Mouse (Mus musculus): ENCODE results near the gene Shbg. TPM values are rescaled to one million over a fixed set of nuclear protein-coding genes. Genes with fewer than 3 reads are reported as not detected.

Shbg gene
- 1.5 TPM in 1 of 2 replicates, not detected in the other for polyA plus RNA-seq (2014; fragmentation: Nextera tagmentation; extraction: Ambion mirVana)

- H3K4me1 ChIP-seq (ENCODE audit: control insufficient read depth, insufficient read depth, low read length), result peaks cover 18% of the 10 kb centered on the region
- 0 out of 2 replicates have a peak within 1 kb of the TSS, but pooled peaks have one; percentile 43 for H3K9ac ChIP-seq (ENCODE audit: low read depth, low read length)
- no peak within 1 kb of the TSS; the same call in 1 of the 2 replicates for H3K4me2 ChIP-seq
- H3K27me3 ChIP-seq (ENCODE audit: control insufficient read depth, insufficient read depth, low read length), result no peaks in the 10 kb centered on the region
- ATAC-seq (replicated peaks; ENCODE audit: insufficient number of reproducible peaks, low FRiP score, low TSS enrichment), result no peak
- WGBS (ENCODE audit: insufficient replicate concordance), result 57% methylated on average over 5 of the region's 5 CpGs
- no peak within 1 kb of the TSS for H3K27ac ChIP-seq (ENCODE audit: low read depth, low read length)
- no peak within 1 kb of the TSS for H3K4me3 ChIP-seq (ENCODE audit: low read depth, low read length)
- H3K36me3 ChIP-seq (ENCODE audit: control insufficient read depth, insufficient read depth, low read length), result no peaks in the 10 kb centered on the region
- no peaks in the 10 kb centered on the region for H3K9me3 ChIP-seq (replicated peaks; ENCODE audit: control insufficient read depth, low read length)
Measured at GRCm38 (mm10) chr11:69617805-69618204, at the start of gene Shbg. Shbg (minus strand) TSS chr11:69617905.

- Histone ChIP-seq H3K4me1 (ENCODE audit: control insufficient read depth, insufficient read depth, low read length) (peaks cover 18% of the 10 kb centered on the region), H3K27me3 (ENCODE audit: control insufficient read depth, insufficient read depth, low read length) (no peaks in the 10 kb centered on the region), H3K27ac (ENCODE audit: low read depth, low read length) (no peak overlapping the region), H3K9me3 (replicated peaks; ENCODE audit: control insufficient read depth, low read length) (no peaks in the 10 kb centered on the region), H3K9ac (ENCODE audit: low read depth, low read length) (no peak overlapping the region), H3K4me3 (ENCODE audit: low read depth, low read length) (no peak overlapping the region), H3K4me2 (no peak overlapping the region), H3K36me3 (ENCODE audit: control insufficient read depth, insufficient read depth, low read length) (peaks cover 41% of the 10 kb centered on the region)
- WGBS (ENCODE audit: insufficient replicate concordance), result 87% methylated on average over 3 of the region's 3 CpGs
- ATAC-seq (replicated peaks; ENCODE audit: insufficient number of reproducible peaks, low FRiP score, low TSS enrichment), result no peak
Measured at GRCm38 (mm10) chr11:69666665-69667005, 48.9 kb upstream of the Shbg start.

- Histone ChIP-seq H3K4me1 (ENCODE audit: control insufficient read depth, insufficient read depth, low read length) (peaks cover 22% of the 10 kb centered on the region), H3K27ac (ENCODE audit: low read depth, low read length) (no peak within 1 kb of the TSS; the same call in 1 of the 2 replicates), H3K9ac (ENCODE audit: low read depth, low read length) (no peak within 1 kb of the TSS), H3K4me3 (ENCODE audit: low read depth, low read length) (no peak within 1 kb of the TSS), H3K4me2 (no peak within 1 kb of the TSS), H3K9me3 (replicated peaks; ENCODE audit: control insufficient read depth, low read length) (no peaks in the 10 kb centered on the region), H3K27me3 (ENCODE audit: control insufficient read depth, insufficient read depth, low read length) (no peaks in the 10 kb centered on the region), H3K36me3 (ENCODE audit: control insufficient read depth, insufficient read depth, low read length) (peaks cover 41% of the 10 kb centered on the region)
- ATAC-seq (replicated peaks; ENCODE audit: insufficient number of reproducible peaks, low FRiP score, low TSS enrichment), result no peak
- 34% methylated on average over 7 of the region's 7 CpGs for WGBS (ENCODE audit: insufficient replicate concordance)
Measured at GRCm38 (mm10) chr11:69665961-69666664, 48.4 kb upstream of the Shbg start, which contains the start of gene Cd68. Cd68 (minus strand) TSS chr11:69666153.

- ATAC-seq (replicated peaks; ENCODE audit: insufficient number of reproducible peaks, low FRiP score, low TSS enrichment), result no peak
- H3K36me3 ChIP-seq (ENCODE audit: control insufficient read depth, insufficient read depth, low read length), result peaks cover 37% of the 10 kb centered on the region
Measured at GRCm38 (mm10) chr11:69665457-69665960, 47.8 kb upstream of the Shbg start.

GRCm38 (mm10) chr11:69664841-69665240 lies 47.1 kb upstream of the Shbg start:
- Histone ChIP-seq H3K36me3 (ENCODE audit: control insufficient read depth, insufficient read depth, low read length) (peaks cover 31% of the 10 kb centered on the region), H3K27me3 (ENCODE audit: control insufficient read depth, insufficient read depth, low read length) (no peaks in the 10 kb centered on the region), H3K4me3 (ENCODE audit: low read depth, low read length) (no peak overlapping the region), H3K9ac (ENCODE audit: low read depth, low read length) (no peak overlapping the region), H3K4me1 (ENCODE audit: control insufficient read depth, insufficient read depth, low read length) (peaks cover 20% of the 10 kb centered on the region), H3K4me2 (no peak overlapping the region), H3K27ac (ENCODE audit: low read depth, low read length) (no peak overlapping the region; the same call in 1 of the 2 replicates), H3K9me3 (replicated peaks; ENCODE audit: control insufficient read depth, low read length) (no peaks in the 10 kb centered on the region)
- 91% methylated on average over 7 of the region's 7 CpGs for WGBS (ENCODE audit: insufficient replicate concordance)
- no peak for ATAC-seq (replicated peaks; ENCODE audit: insufficient number of reproducible peaks, low FRiP score, low TSS enrichment)

More at GRCm38 (mm10) chr11:69665457-69665960, 47.8 kb upstream of the Shbg start:
- Histone ChIP-seq H3K27ac (ENCODE audit: low read depth, low read length) (no peak overlapping the region), H3K9me3 (replicated peaks; ENCODE audit: control insufficient read depth, low read length) (no peaks in the 10 kb centered on the region), H3K9ac (ENCODE audit: low read depth, low read length) (no peak overlapping the region), H3K27me3 (ENCODE audit: control insufficient read depth, insufficient read depth, low read length) (no peaks in the 10 kb centered on the region), H3K4me1 (ENCODE audit: control insufficient read depth, insufficient read depth, low read length) (peaks cover 27% of the 10 kb centered on the region), H3K4me2 (no peak overlapping the region), H3K4me3 (ENCODE audit: low read depth, low read length) (no peak overlapping the region)
- 80% methylated on average over 9 of the region's 9 CpGs for WGBS (ENCODE audit: insufficient replicate concordance)

GRCm38 (mm10) chr11:69663795-69664194 lies 46.1 kb upstream of the Shbg start:
- no peak for ATAC-seq (replicated peaks; ENCODE audit: insufficient number of reproducible peaks, low FRiP score, low TSS enrichment)
- H3K4me1 ChIP-seq (ENCODE audit: control insufficient read depth, insufficient read depth, low read length), result peaks cover 20% of the 10 kb centered on the region
- peak overlapping the region; percentile 76; the same call in 1 of the 2 replicates for H3K4me2 ChIP-seq
- peaks cover 21% of the 10 kb centered on the region for H3K36me3 ChIP-seq (ENCODE audit: control insufficient read depth, insufficient read depth, low read length)
- no peak overlapping the region for H3K9ac ChIP-seq (ENCODE audit: low read depth, low read length)
- WGBS (ENCODE audit: insufficient replicate concordance), result 85% methylated on average over 6 of the region's 6 CpGs
- no peaks in the 10 kb centered on the region for H3K9me3 ChIP-seq (replicated peaks; ENCODE audit: control insufficient read depth, low read length)
- 0 out of 2 replicates have a peak overlapping the region, but pooled peaks have one; percentile 12 for H3K4me3 ChIP-seq (ENCODE audit: low read depth, low read length)
- no peak overlapping the region; the same call in 1 of the 2 replicates for H3K27ac ChIP-seq (ENCODE audit: low read depth, low read length)
- no peaks in the 10 kb centered on the region for H3K27me3 ChIP-seq (ENCODE audit: control insufficient read depth, insufficient read depth, low read length)

- Histone ChIP-seq H3K4me1 (ENCODE audit: control insufficient read depth, insufficient read depth, low read length) (peaks cover 20% of the 10 kb centered on the region), H3K9me3 (replicated peaks; ENCODE audit: control insufficient read depth, low read length) (no peaks in the 10 kb centered on the region), H3K4me3 (ENCODE audit: low read depth, low read length) (peak overlapping the region; percentile 56), H3K27ac (ENCODE audit: low read depth, low read length) (peak overlapping the region; percentile 97), H3K9ac (ENCODE audit: low read depth, low read length) (peak overlapping the region; percentile 81), H3K27me3 (ENCODE audit: control insufficient read depth, insufficient read depth, low read length) (no peaks in the 10 kb centered on the region), H3K4me2 (peak overlapping the region; percentile 76), H3K36me3 (ENCODE audit: control insufficient read depth, insufficient read depth, low read length) (peaks cover 21% of the 10 kb centered on the region)
- 63% methylated on average over 13 of the region's 13 CpGs for WGBS (ENCODE audit: insufficient replicate concordance)
- no peak for ATAC-seq (replicated peaks; ENCODE audit: insufficient number of reproducible peaks, low FRiP score, low TSS enrichment)
Measured at GRCm38 (mm10) chr11:69662967-69663671, 45.4 kb upstream of the Shbg start.

GRCm38 (mm10) chr11:69662213-69662966 lies 44.7 kb upstream of the Shbg start, which contains the start of gene Mpdu1:
Mpdu1 (minus strand) TSS chr11:69662642.
- Histone ChIP-seq H3K4me2 (peak within 1 kb of the TSS; percentile 76), H3K9ac (ENCODE audit: low read depth, low read length) (peak within 1 kb of the TSS; percentile 81), H3K27me3 (ENCODE audit: control insufficient read depth, insufficient read depth, low read length) (no peaks in the 10 kb centered on the region), H3K9me3 (replicated peaks; ENCODE audit: control insufficient read depth, low read length) (no peaks in the 10 kb centered on the region), H3K4me1 (ENCODE audit: control insufficient read depth, insufficient read depth, low read length) (peaks cover 20% of the 10 kb centered on the region), H3K36me3 (ENCODE audit: control insufficient read depth, insufficient read depth, low read length) (peaks cover 19% of the 10 kb centered on the region; the same call in 1 of the 2 replicates), H3K27ac (ENCODE audit: low read depth, low read length) (peak within 1 kb of the TSS; percentile 97), H3K4me3 (ENCODE audit: low read depth, low read length) (peak within 1 kb of the TSS; percentile 56)
- peak; percentile 90 for ATAC-seq (replicated peaks; ENCODE audit: insufficient number of reproducible peaks, low FRiP score, low TSS enrichment)
- under 1% methylated on average over 48 of the region's 48 CpGs for WGBS (ENCODE audit: insufficient replicate concordance)
